Mouse (Mus musculus) spleen, embryonic (tissue): ENCODE results near the gene Cnot1.

Experiments used
- CTCF ChIA-PET: fragments of 350-600 bp; sonication (Branson Sonifier 250); formaldehyde crosslinking; loops from one replicate; lab custom pipeline; 2022; lab: Charles Lee

Gene Cnot1

GRCm38 (mm10) chr8:95741732-95742131 lies 65.5 kb downstream of the Cnot1 start:
- CTCF ChIA-PET, result interaction anchor here (0.6 kb wide), 1 partner anchor 45 kb away, joined by 3 read pairs; no protein-coding TSS in a partner anchor

- CTCF ChIA-PET, result no interaction called here
Observed at GRCm38 (mm10) chr8:95738596-95738995, 68.7 kb downstream of the Cnot1 start.

GRCm38 (mm10) chr8:95727625-95728024 lies 79.6 kb downstream of the Cnot1 start:
- CTCF ChIA-PET, result no interaction called here

GRCm38 (mm10) chr8:95716546-95717335 lies 90.5 kb downstream of the Cnot1 start:
- CTCF ChIA-PET, result no interaction called here

DNA sequence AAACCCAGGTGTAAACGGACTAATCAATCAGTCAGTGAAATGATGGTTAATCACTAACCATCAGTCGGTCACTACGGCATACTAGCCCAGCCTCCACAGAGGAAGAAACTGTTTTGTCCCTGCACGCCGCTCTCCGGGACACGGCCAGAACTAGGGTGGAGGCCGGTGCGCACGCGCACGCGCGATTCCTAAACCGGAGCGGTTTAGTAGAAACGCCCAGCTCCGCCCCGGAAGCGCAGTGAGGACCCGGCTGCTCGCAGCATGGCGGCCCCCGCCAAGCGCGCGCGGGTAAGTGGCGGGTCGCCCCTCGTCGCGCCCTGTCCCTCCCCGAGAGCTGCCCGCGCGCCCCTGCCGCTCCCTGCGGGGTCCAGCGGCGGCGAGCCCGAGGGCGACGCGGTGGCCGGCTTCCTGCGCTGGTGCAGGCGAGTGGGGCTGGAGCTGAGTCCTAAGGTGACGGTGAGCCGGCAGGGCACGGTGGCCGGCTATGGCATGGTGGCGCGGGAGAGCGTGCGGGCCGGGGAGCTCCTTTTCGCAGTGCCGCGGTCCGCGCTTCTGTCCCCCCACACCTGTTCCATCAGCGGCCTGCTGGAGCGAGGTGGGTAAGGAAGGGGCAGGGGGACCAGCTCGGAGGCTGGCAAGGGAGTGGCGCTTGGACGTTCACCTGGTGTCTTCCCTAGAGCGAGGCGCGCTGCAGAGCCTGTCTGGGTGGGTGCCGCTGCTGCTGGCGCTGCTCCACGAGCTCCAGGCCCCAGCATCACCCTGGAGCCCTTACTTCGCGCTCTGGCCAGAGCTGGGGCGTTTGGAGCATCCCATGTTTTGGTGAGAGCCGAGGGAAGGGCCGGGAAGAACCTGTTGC lies 91.4 kb downstream of the Cnot1 start, which contains the start of gene Setd6:
Setd6 (plus strand) TSS at position 206 of the 856 bp plus-strand sequence.
- CTCF ChIA-PET, result no interaction called here

GRCm38 (mm10) chr8:95714837-95715413 lies 92.3 kb downstream of the Cnot1 start:
- CTCF ChIA-PET, result no interaction called here

DNA sequence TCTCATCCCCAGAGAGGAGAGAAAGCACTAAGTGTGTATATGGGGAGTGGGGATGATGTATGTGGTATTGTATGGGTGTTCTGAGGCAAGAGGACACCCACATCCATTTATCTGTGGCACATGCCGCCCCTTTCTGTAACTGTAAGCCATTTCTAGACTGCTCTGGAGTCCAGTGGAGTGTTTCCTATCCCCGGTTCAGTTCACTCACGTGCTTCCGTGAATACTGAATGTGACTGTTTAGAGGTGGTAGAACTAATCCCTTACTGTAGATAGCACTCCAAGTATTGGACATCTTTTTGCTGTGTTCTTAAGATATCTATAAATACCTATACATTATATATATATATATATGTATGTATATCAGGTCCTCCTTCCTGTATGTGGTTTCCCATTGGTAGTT lies 92.9 kb downstream of the Cnot1 start:
- CTCF ChIA-PET, result interaction anchor here (0.7 kb wide), 1 partner anchor 57 kb away, joined by 3 read pairs; no protein-coding TSS in a partner anchor

DNA sequence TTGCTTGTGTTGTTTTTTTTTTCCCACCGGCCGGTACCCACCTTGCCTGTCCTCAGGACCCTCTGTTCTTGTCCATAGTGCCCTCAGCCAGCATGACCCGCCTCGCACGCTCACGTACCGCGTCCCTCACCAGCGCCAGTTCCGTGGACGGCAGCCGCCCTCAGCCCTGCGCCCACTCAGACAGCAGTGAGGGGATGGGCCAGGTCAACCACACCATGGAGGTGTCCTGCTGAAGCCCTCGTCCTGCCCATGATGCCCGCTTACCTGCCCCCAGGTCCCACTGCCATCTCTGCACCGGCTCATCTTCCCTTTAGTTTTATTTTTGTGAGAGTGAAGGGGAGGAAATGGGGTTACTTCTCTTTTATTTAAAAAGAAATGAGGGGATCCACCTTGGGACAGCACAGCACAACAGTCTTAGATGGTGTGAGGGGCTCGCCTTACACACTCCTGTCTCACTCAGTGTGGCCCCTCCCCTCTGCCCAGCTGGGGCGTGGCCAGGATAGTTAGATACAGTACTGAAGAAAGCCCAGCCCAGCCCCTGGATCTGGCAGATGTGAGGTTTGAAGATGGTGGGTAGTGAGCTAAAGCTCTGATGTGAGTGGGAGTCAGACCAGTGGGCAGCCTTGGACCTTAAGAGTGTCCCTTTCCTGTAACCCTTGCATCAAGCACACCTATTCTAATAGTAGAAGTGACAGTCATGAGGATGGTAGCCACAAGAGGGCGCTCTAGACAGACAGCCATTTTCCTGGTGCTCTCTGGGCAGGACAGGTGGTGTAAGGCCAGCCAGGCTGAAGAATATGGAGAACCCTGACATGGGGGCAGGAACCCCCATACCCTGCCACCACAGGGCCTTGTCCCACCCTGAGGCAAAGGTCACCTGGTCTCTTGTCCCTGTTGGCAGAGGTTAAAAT lies 93.9 kb downstream of the Cnot1 start:
- CTCF ChIA-PET, result no interaction called here

- CTCF ChIA-PET, result interaction anchor here (0.6 kb wide), 1 partner anchor 120 kb away, joined by 19 read pairs; no protein-coding TSS in a partner anchor
Observed at GRCm38 (mm10) chr8:95712395-95712794, 94.9 kb downstream of the Cnot1 start.

DNA sequence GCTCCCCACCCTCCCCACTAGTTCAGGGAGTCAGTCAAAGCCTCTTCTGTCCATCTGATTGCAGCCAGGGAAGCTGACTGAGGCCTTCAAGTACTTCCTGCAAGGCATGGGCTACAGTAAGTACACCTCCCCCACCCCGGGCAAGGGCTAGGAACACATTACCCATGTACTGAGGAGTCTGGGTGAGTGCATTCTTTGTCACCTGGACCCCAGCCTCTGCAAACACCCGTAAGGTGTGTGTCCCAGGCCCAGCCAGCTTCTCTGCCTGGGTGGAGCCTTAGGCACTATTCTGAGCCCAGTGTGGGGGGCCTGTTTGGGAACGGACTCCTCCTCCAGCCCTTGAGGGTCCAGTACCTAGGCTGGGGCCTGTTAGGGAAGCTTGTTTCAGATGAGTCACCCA lies 96.2 kb downstream of the Cnot1 start:
- CTCF ChIA-PET, result no interaction called here

DNA sequence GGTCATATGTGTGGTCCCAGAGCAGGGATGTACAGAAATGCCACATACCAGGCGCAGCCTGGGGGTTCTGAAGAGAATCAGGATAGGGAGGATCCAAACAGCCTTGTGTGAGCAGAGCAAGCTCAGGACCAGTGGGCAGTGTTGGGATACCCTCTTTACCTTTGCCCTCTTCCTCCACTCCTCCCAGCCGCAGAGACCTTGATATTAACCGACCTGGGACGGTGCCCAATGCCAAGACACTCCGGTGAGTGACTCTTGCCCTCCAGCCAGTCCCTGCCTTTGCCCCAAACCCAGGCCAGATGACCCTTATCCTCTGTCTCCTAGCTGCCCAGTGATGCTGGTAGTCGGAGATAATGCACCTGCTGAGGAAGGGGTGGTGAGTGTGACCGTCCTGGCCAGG lies 97.7 kb downstream of the Cnot1 start:
- CTCF ChIA-PET, result no interaction called here

DNA sequence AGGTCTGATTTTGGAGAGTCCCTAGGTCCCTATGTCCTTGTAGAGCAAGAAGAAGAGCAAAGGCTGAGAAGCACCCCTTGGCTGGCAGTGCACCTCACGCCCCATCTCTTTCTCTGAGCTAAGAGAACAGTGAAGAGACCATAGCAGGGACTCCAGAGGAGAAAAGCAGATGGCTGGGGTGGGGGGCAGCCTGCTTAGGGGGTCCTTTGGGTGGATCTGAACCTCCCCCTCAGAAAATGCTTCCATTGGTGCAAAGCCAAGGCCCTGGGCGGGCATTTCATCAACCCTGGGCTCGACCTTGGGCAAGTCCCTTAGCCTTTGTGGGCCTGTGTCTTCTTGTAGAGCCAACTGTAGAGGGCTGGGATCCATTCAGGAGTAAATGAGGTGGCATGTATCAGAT lies 102.7 kb downstream of the Cnot1 start:
- CTCF ChIA-PET, result no interaction called here

DNA sequence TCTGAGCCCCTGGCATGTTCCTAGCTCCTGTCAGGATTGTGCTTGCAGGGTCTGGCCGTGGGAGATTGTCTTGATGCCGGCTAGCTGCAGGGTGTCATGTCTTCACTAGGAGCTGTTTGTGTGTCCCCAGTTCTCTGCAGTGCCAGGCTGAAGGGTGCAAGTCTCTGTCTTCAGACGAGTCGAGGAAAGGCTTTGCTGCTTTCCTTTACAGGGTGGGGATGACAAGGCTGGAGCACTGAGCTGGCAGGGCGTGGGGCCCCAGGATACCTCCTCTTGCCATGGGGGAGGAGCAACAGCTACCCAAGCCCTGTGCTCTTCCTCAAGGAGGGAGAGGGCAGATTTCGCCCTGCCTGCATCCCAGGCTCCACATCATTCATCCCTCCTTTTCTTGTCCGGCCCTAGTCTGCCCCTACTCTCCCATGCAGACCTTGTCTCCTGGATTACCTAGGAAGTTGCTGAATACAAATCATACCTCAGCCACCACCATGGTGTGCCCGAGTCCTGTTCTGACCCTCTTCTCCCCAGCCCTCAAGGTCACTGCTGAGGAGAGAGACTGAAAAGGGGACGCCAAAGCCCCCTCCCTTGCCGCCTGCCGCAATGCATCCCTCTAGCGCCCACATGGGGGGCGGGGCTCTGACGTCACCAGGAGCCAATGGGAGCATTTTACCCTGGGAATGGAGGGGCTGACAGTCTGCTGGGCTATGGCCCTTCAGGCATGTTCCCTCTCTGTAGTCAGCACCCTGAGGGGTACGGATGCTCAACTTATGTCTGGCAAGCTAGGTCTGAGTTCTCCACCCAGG lies 103.6 kb downstream of the Cnot1 start:
- CTCF ChIA-PET, result no interaction called here

GRCm38 (mm10) chr8:95702480-95703446 lies 104.5 kb downstream of the Cnot1 start:
- CTCF ChIA-PET, result no interaction called here

DNA sequence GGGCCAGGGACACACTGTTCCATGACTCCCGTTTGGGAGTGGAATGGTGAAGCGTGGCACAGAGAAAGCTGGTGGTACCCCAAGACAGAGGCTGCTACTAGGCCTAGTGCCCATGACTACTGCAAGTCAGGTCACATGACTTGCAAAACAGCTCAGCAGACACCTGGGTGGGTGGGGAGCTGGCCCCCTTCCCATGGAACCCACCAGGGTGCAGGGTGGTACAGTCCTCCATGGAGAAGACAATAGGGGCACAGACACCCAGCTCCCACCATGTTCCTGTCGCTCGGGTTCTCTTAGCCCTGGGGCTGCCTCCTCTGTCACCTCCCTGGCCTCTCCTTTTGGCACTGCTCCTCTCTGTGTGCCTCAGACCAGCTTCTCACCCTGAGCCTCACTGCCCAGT lies 105.5 kb downstream of the Cnot1 start:
- CTCF ChIA-PET, result no interaction called here

GRCm38 (mm10) chr8:95700282-95700681 lies 107.0 kb downstream of the Cnot1 start:
- CTCF ChIA-PET, result interaction anchor here (0.5 kb wide), 1 partner anchor 124 kb away, joined by 5 read pairs; no protein-coding TSS in a partner anchor

DNA sequence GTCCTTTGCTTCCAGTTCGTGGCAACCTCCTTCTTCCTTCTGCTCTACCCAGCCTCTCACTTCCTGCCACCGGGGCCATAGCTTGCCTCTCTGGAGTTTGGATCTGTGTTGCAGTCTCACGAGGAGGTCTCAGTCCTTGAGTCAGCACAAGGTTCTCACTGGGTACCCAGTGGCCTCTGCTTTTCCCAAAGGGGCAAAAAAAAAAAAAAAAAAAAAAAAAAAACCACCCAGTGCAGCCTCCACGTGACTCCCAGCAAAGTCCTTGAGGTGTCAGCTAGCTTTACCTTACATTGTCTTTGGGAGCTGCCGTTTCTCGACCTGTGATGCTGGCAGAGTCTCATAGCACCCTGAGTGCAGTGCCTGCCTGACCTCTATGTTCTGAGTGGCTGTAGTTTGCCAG lies 109.1 kb downstream of the Cnot1 start:
- CTCF ChIA-PET, result interaction anchor here (0.7 to 2.7 kb wide), 2 partner anchors 60 to 98 kb away, joined by 8 read pairs; no protein-coding TSS in a partner anchor

DNA sequence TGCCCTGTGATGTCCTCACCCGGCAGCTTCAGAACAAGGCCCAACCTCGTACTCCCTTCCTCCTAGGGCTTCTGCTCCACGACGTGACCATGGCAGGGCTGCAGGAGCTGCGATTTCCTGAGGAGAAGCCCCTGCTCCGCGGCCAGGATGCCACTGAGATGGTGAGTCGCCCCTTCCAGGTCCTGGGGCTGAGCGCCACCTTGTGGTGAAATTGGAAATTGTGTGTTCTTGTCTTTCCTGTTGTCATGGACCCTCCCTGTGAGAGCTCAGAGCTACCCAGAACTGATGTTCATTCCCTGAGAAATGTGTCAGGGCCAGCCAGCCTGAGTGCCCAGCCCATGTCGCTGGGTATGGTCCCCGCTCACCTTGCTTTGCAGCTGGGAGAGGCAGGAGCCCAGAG lies 110.1 kb downstream of the Cnot1 start:
- CTCF ChIA-PET, result interaction anchor here (0.5 to 2.7 kb wide), 4 partner anchors 21 to 1564 kb away, joined by 3 to 8 read pairs (median 5); no protein-coding TSS in a partner anchor

DNA sequence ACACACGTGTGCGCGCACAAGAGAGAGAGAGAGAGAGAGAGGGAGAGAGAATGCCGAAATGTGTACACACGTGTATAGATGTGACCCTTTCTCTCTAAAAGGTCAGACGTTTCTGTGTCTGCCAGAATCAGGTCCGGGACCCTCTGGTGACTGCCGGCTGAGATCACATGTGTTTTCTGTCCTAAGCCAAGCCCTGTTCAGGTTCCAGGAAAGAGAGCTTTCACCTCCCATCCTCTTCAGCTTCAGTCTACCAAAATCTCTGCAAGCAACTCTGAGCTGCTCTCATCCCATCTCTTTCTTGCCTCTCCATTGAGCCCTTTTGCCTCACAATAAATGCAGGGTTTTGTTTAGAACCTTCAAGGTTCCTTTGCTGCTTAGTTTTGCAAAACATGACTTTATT lies 110.6 kb downstream of the Cnot1 start:
- CTCF ChIA-PET, result interaction anchor here (0.7 to 2.7 kb wide), 3 partner anchors 20 to 96 kb away, joined by 3 to 8 read pairs (median 6); no protein-coding TSS in a partner anchor
